Mouse (Mus musculus) adrenal gland, postnatal 10 days (tissue): ENCODE data around the gene Shmt1. TPM values are rescaled to one million over a fixed set of nuclear protein-coding genes. Genes with fewer than 3 reads are reported as not detected.

Experiments used
- total RNA-seq, 2 experiments: library from RNA; stranded (reverse); gene quantifications; 2 replicates each; pipeline ENCODE4 v1.2.3; 2021

Gene Shmt1
- total RNA-seq, 2 experiments from 2014 or later, result 89.0 to 103 TPM

Other genes with a start within 250 kb of the Shmt1 start
- gene Llgl1, start 112.0 kb downstream of the Shmt1 start, total RNA-seq, result 10 to 100 TPM; 23.0 to 30.4 TPM
- 100 to 1,000 TPM; 105 to 118 TPM for gene Flii, start 84.5 kb downstream of the Shmt1 start, total RNA-seq
- 10 to 100 TPM; 31.8 to 43.9 TPM for gene Mief2, start 83.3 kb downstream of the Shmt1 start, total RNA-seq
- 10 to 100 TPM in 1 of 2 experiments, 1 to 10 TPM in 1; 7.7 to 10.2 TPM for gene Top3a, start 34.4 kb downstream of the Shmt1 start, total RNA-seq
- 10 to 100 TPM; 19.7 to 20.7 TPM for gene Smcr8, start 34.2 kb downstream of the Shmt1 start, total RNA-seq
- gene Dhrs7b, start 18.9 kb upstream of the Shmt1 start, total RNA-seq, result 10 to 100 TPM; 44.4 to 46.7 TPM
- 10 to 100 TPM; 51.9 to 54.1 TPM for gene Tmem11, start 67.6 kb upstream of the Shmt1 start, total RNA-seq
- gene Natd1, start 103.0 kb upstream of the Shmt1 start, total RNA-seq, result 10 to 100 TPM; 21.4 to 28.0 TPM
- 10 to 100 TPM; 64.6 to 81.5 TPM for gene Map2k3, start 120.3 kb upstream of the Shmt1 start, total RNA-seq
- gene Kcnj12, start 210.8 kb upstream of the Shmt1 start, total RNA-seq, result 1 to 10 TPM; 2.3 to 2.9 TPM